Mouse (Mus musculus) hindbrain, embryonic 14.5 days (tissue): ENCODE data around the gene Tsc22d3. TPM values are rescaled to one million over a fixed set of nuclear protein-coding genes. Genes with fewer than 3 reads are reported as not detected.

Source experiments
- ATAC-seq: fragments of 200-750 bp; cut with Nextera tagmentation; 2 replicates; pipeline ENCODE4 v1.8.0; 2017; ENCODE audit warnings: moderate number of reproducible peaks, mild to moderate bottlenecking, moderate TSS enrichment, moderate library complexity; ENCODE audit not compliant: low FRiP score
- DNase-seq: peaks from one replicate; pipeline ENCODE4 v3.0.0-alpha.2; 2015; ENCODE audit warnings: low spot score
- H3K27ac ChIP-seq: fragments of 300-500 bp; sonication (generic); 2 replicates; pipeline ENCODE4 v1.5.1; 2014; ENCODE audit warnings: mild to moderate bottlenecking, moderate library complexity
- H3K27me3 ChIP-seq: fragments of 300-500 bp; sonication (generic); 2 replicates; pipeline ENCODE4 v1.6.1; 2014; ENCODE audit warnings: mild to moderate bottlenecking, low read length, mixed read lengths; ENCODE audit not compliant: control insufficient read depth, insufficient read depth
- H3K36me3 ChIP-seq: fragments of 300-500 bp; sonication (generic); replicated peaks from 2 replicates; pipeline ENCODE4 v1.6.1; 2014; ENCODE audit not compliant: control insufficient read depth, insufficient read depth
- H3K4me1 ChIP-seq: fragments of 300-500 bp; sonication (generic); replicated peaks from 2 replicates; pipeline ENCODE4 v1.6.1; 2014; ENCODE audit warnings: antibody characterized with exemption, low read length, mixed read lengths; ENCODE audit not compliant: control insufficient read depth, insufficient read depth
- H3K4me2 ChIP-seq: fragments of 300-500 bp; sonication (generic); replicated peaks from 2 replicates; pipeline ENCODE4 v1.6.1; 2014; ENCODE audit warnings: mild to moderate bottlenecking, moderate library complexity
- H3K4me3 ChIP-seq: fragments of 300-500 bp; sonication (generic); replicated peaks from 2 replicates; pipeline ENCODE4 v1.5.1; 2014; ENCODE audit warnings: mild to moderate bottlenecking, low read length
- H3K9ac ChIP-seq: fragments of 300-500 bp; sonication (generic); 2 replicates; pipeline ENCODE4 v1.6.1; 2014
- H3K9me3 ChIP-seq: fragments of 300-500 bp; sonication (generic); 2 replicates; pipeline ENCODE4 v1.6.1; 2016; ENCODE audit warnings: low read length; ENCODE audit not compliant: control insufficient read depth
- WGBS: fragments of 180-500 bp; shearing (Covaris S2); extraction: QIAGEN DNeasy Blood & Tissue Kit; methylation state at CpG from one replicate; pipeline ENCODE4 v1.1.7; 2014; 5-methylcytosine and 5-hydroxymethylcytosine counted together
- polyA plus RNA-seq: library from polyadenylated mRNA; unstranded; fragments of >200 nt; fragmentation: Nextera tagmentation; extraction: Ambion mirVana; gene quantifications from 2 replicates; pipeline ENCODE4 v1.2.1, GENCODE M21; 2014

Gene Tsc22d3
- polyA plus RNA-seq, 1 experiment from 2014 or later: 119 TPM

- Histone ChIP-seq H3K9me3 (no peaks in the 10 kb centered on the region), H3K9ac (no peak overlapping the region), H3K4me1 (no peaks in the 10 kb centered on the region), H3K4me3 (no peak overlapping the region), H3K27me3 (peaks cover 66% of the 10 kb centered on the region), H3K36me3 (no peaks in the 10 kb centered on the region), H3K4me2 (no peak overlapping the region), H3K27ac (no peak overlapping the region)
- no peak for DNase-seq
- ATAC-seq: no peak
- WGBS: 45% methylated on average over 2 of the region's 2 CpGs
These were observed 27.6 kb downstream of the Tsc22d3 start for GRCm38 (mm10) chrX:140572702-140573338.

- Histone ChIP-seq H3K4me3 (no peak overlapping the region), H3K9ac (no peak overlapping the region), H3K36me3 (no peaks in the 10 kb centered on the region), H3K27me3 (peaks cover 68% of the 10 kb centered on the region), H3K4me2 (no peak overlapping the region), H3K9me3 (no peaks in the 10 kb centered on the region), H3K4me1 (no peaks in the 10 kb centered on the region), H3K27ac (no peak overlapping the region)
- DNase-seq (no peak), ATAC-seq (no peak)
- 96% methylated on average over 1 of the region's 1 CpGs for WGBS
These were observed 30.9 kb downstream of the Tsc22d3 start for GRCm38 (mm10) chrX:140569595-140569994.

- H3K27ac ChIP-seq: no peak overlapping the region
- no peaks in the 10 kb centered on the region for H3K4me1 ChIP-seq
- no peak for DNase-seq
- H3K36me3 ChIP-seq: no peaks in the 10 kb centered on the region
- H3K9ac ChIP-seq: no peak overlapping the region
- H3K4me3 ChIP-seq: no peak overlapping the region
- no peaks in the 10 kb centered on the region for H3K9me3 ChIP-seq
- WGBS: 73% methylated on average over 1 of the region's 1 CpGs
- H3K27me3 ChIP-seq: peaks cover 59% of the 10 kb centered on the region
- H3K4me2 ChIP-seq: no peak overlapping the region
- ATAC-seq: no peak
These were observed 32.6 kb downstream of the Tsc22d3 start for GRCm38 (mm10) chrX:140567711-140568407.

GRCm38 (mm10) chrX:140565759-140566158, 34.7 kb downstream of the Tsc22d3 start:
- DNase-seq (no peak), ATAC-seq (no peak)
- Histone ChIP-seq H3K4me3 (no peak overlapping the region), H3K36me3 (no peaks in the 10 kb centered on the region), H3K9me3 (no peaks in the 10 kb centered on the region), H3K27me3 (peaks cover 57% of the 10 kb centered on the region), H3K27ac (no peak overlapping the region), H3K9ac (no peak overlapping the region), H3K4me1 (no peaks in the 10 kb centered on the region), H3K4me2 (no peak overlapping the region)
- 86% methylated on average over 2 of the region's 2 CpGs for WGBS

GRCm38 (mm10) chrX:140565212-140565611, 35.2 kb downstream of the Tsc22d3 start:
- H3K27ac ChIP-seq: no peak overlapping the region
- no peaks in the 10 kb centered on the region for H3K36me3 ChIP-seq
- no peak overlapping the region for H3K4me2 ChIP-seq
- H3K9me3 ChIP-seq: no peaks in the 10 kb centered on the region
- no peaks in the 10 kb centered on the region for H3K4me1 ChIP-seq
- WGBS: 89% methylated on average over 3 of the region's 3 CpGs
- no peak overlapping the region for H3K4me3 ChIP-seq
- H3K27me3 ChIP-seq: peaks cover 51% of the 10 kb centered on the region
- DNase-seq: no peak
- ATAC-seq: no peak
- H3K9ac ChIP-seq: no peak overlapping the region

- no peak overlapping the region for H3K9ac ChIP-seq
- WGBS: 100% methylated on average over 1 of the region's 1 CpGs
- no peaks in the 10 kb centered on the region for H3K36me3 ChIP-seq
- H3K27ac ChIP-seq: no peak overlapping the region
- no peak for ATAC-seq
- no peaks in the 10 kb centered on the region for H3K9me3 ChIP-seq
- H3K4me3 ChIP-seq: no peak overlapping the region
- DNase-seq: no peak
- peaks cover 51% of the 10 kb centered on the region for H3K27me3 ChIP-seq
- no peak overlapping the region for H3K4me2 ChIP-seq
- H3K4me1 ChIP-seq: no peaks in the 10 kb centered on the region
These were observed 35.7 kb downstream of the Tsc22d3 start for GRCm38 (mm10) chrX:140564777-140565176.

- Histone ChIP-seq H3K27me3 (peaks cover 39% of the 10 kb centered on the region), H3K4me2 (no peak overlapping the region), H3K36me3 (no peaks in the 10 kb centered on the region), H3K9ac (no peak overlapping the region), H3K27ac (no peak overlapping the region), H3K4me3 (no peak overlapping the region), H3K9me3 (no peaks in the 10 kb centered on the region), H3K4me1 (no peaks in the 10 kb centered on the region)
- ATAC-seq: no peak
- no peak for DNase-seq
- 70% methylated on average over 6 of the region's 6 CpGs for WGBS
These were observed 42.1 kb downstream of the Tsc22d3 start for GRCm38 (mm10) chrX:140558176-140558844.

- DNase-seq (no peak), ATAC-seq (no peak)
- Histone ChIP-seq H3K4me3 (no peak overlapping the region), H3K4me2 (no peak overlapping the region), H3K27me3 (peaks cover 41% of the 10 kb centered on the region), H3K4me1 (no peaks in the 10 kb centered on the region), H3K36me3 (no peaks in the 10 kb centered on the region), H3K27ac (no peak overlapping the region), H3K9me3 (no peaks in the 10 kb centered on the region), H3K9ac (no peak overlapping the region)
- WGBS: 69% methylated on average over 2 of the region's 2 CpGs
These were observed 44.5 kb downstream of the Tsc22d3 start for GRCm38 (mm10) chrX:140555965-140556364.

GRCm38 (mm10) chrX:140555423-140555822, 45.0 kb downstream of the Tsc22d3 start:
- Histone ChIP-seq H3K4me2 (no peak overlapping the region), H3K4me1 (no peaks in the 10 kb centered on the region), H3K4me3 (no peak overlapping the region), H3K9me3 (no peaks in the 10 kb centered on the region), H3K9ac (no peak overlapping the region), H3K27me3 (peaks cover 45% of the 10 kb centered on the region), H3K27ac (no peak overlapping the region), H3K36me3 (no peaks in the 10 kb centered on the region)
- WGBS: 77% methylated on average over 3 of the region's 3 CpGs
- ATAC-seq (no peak), DNase-seq (no peak)
